Mouse (Mus musculus): ENCODE results near the gene Cfap43. TPM values are rescaled to one million over a fixed set of nuclear protein-coding genes. Genes with fewer than 3 reads are reported as not detected.

Gene Cfap43
- polyA plus RNA-seq, 1 experiment from 2014 or later, result 0.16 TPM

DNA sequence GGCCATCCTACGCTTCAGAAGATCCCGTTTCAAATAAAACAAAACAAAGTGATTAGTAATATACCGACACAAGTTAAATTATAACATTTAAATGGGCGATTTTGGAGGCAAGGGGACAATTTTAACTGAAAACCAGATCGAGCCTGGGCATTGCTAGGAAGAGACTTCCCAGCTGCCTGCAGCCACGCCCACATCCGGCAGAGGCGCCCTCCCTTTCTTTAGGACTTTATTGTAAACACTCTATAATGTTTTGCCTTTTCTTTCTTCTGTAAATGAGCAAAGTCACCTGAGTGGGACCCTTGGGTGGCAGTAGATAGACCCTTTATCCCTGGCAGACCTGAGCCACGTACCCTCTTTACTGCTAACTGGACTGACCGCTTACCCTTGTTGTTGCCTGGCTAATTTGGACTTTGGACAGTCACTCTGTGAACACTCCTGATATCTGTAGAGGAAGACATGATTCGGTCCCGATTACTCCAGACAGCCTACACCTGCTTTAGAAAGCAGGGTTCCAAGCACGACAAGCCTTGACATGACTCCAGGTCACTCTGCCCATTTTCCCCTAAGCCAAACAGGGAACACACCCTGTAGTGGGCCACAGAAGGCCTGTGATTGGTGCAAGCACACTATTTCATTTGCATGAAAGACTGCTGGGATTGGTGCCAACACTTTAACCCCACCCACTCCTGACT is 213.9 kb downstream of the Cfap43 start:
- 71% methylated on average over 13 of the region's 13 CpGs for WGBS
- ATAC-seq (ENCODE audit: insufficient number of reproducible peaks, insufficient read depth, low FRiP score, low read depth), result no peak

DNA sequence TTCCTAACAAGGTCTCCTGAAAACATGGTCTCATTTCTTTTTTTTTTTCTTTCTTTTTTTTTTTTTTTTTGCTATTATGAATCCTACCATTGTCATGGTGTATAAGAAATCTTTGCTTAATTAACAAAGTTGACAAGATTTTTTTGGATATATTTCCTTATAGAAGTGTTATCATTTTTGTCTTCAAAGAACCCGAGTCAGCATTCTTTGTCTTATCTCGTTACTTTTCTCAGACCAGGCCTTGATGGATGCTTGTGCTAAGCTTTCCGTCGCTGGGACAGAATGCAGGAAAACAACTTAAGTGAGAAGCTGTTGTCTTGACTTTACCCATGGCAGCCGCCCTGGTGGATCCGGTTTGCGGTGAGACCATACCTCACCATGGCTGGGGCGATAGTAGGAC is 218.6 kb downstream of the Cfap43 start:
- Histone ChIP-seq H3K4me3 (ENCODE audit: control insufficient read depth in 1 of 2, insufficient read depth in 1 of 2, low read depth in 1 of 2, low read length in 2 of 2) (no peak overlapping the region), H3K27ac (replicated peaks in 1 of 2; ENCODE audit: control insufficient read depth in 1 of 2, insufficient read depth in 1 of 2, low read depth in 2 of 2, low read length in 2 of 2) (no peak overlapping the region), H3K4me1 (ENCODE audit: control insufficient read depth in 2 of 2, insufficient read depth in 2 of 2, low read length in 2 of 2) (no peaks in the 10 kb centered on the region), H3K9me3 (ENCODE audit: control insufficient read depth, low read length) (0 out of 2 replicates have a peak, but pooled peaks cover 3% of the 10 kb centered on the region), H3K36me3 (ENCODE audit: control insufficient read depth, insufficient read depth, low read length) (no peaks in the 10 kb centered on the region), H3K4me2 (ENCODE audit: low read length) (no peak overlapping the region), H3K27me3 (ENCODE audit: control insufficient read depth, insufficient read depth, low read length) (no peaks in the 10 kb centered on the region), H3K9ac (ENCODE audit: low read length) (no peak overlapping the region)
- WGBS, result 63% methylated on average over 8 of the region's 8 CpGs
- ATAC-seq (ENCODE audit: insufficient number of reproducible peaks, insufficient read depth, low FRiP score, low read depth), result no peak

More for the DNA sequence above, 213.9 kb downstream of the Cfap43 start:
- no peaks in the 10 kb centered on the region for H3K4me1 ChIP-seq (ENCODE audit: control insufficient read depth in 2 of 2, insufficient read depth in 2 of 2, low read length in 2 of 2)
- no peaks in the 10 kb centered on the region for H3K27me3 ChIP-seq (ENCODE audit: control insufficient read depth, insufficient read depth, low read length)
- H3K9ac ChIP-seq (ENCODE audit: low read length), result no peak overlapping the region
- no peak overlapping the region for H3K4me2 ChIP-seq (ENCODE audit: low read length)
- no peaks in the 10 kb centered on the region for H3K36me3 ChIP-seq (ENCODE audit: control insufficient read depth, insufficient read depth, low read length)
- no peak overlapping the region for H3K27ac ChIP-seq (replicated peaks in 1 of 2; ENCODE audit: control insufficient read depth in 1 of 2, insufficient read depth in 1 of 2, low read depth in 2 of 2, low read length in 2 of 2)
- H3K4me3 ChIP-seq (ENCODE audit: control insufficient read depth in 1 of 2, insufficient read depth in 1 of 2, low read depth in 1 of 2, low read length in 2 of 2), result no peak overlapping the region
- 0 out of 2 replicates have a peak, but pooled peaks cover 3% of the 10 kb centered on the region for H3K9me3 ChIP-seq (ENCODE audit: control insufficient read depth, low read length)

- 54% methylated on average over 9 of the region's 9 CpGs for WGBS
- Histone ChIP-seq H3K4me1 (ENCODE audit: control insufficient read depth in 2 of 2, insufficient read depth in 2 of 2, low read length in 2 of 2) (no peaks in the 10 kb centered on the region), H3K4me3 (ENCODE audit: control insufficient read depth in 1 of 2, insufficient read depth in 1 of 2, low read depth in 1 of 2, low read length in 2 of 2) (no peak overlapping the region), H3K36me3 (ENCODE audit: control insufficient read depth, insufficient read depth, low read length) (no peaks in the 10 kb centered on the region), H3K9me3 (ENCODE audit: control insufficient read depth, low read length) (0 out of 2 replicates have a peak, but pooled peaks cover 3% of the 10 kb centered on the region), H3K9ac (ENCODE audit: low read length) (no peak overlapping the region), H3K4me2 (ENCODE audit: low read length) (no peak overlapping the region), H3K27me3 (ENCODE audit: control insufficient read depth, insufficient read depth, low read length) (no peaks in the 10 kb centered on the region), H3K27ac (replicated peaks in 1 of 2; ENCODE audit: control insufficient read depth in 1 of 2, insufficient read depth in 1 of 2, low read depth in 2 of 2, low read length in 2 of 2) (no peak overlapping the region)
- no peak for ATAC-seq (ENCODE audit: insufficient number of reproducible peaks, insufficient read depth, low FRiP score, low read depth)
Observed at GRCm38 (mm10) chr19:47699743-47700142, 219.3 kb downstream of the Cfap43 start.

DNA sequence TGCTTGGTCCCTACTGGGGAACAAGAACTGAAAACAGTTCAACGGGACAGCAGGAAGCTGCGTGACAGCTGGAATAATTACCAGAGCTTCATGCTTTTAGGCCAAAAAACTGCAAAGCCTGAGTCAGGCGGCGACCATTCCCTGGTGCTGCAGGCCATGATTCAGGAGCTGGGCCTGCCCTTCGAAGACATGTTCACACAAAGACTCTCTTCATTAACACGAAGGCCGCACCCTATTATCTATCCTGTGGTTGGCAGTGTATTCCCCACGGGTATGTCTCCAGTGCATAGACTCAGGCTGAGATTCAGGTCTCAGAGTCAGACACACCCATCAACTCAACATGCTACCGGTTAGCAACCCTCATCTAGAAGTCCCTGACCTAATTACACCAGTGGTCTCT is 220.8 kb downstream of the Cfap43 start:
- H3K9me3 ChIP-seq (ENCODE audit: control insufficient read depth, low read length), result 0 out of 2 replicates have a peak, but pooled peaks cover 3% of the 10 kb centered on the region
- WGBS, result 68% methylated on average over 9 of the region's 9 CpGs
- no peaks in the 10 kb centered on the region for H3K36me3 ChIP-seq (ENCODE audit: control insufficient read depth, insufficient read depth, low read length)
- ATAC-seq (ENCODE audit: insufficient number of reproducible peaks, insufficient read depth, low FRiP score, low read depth), result no peak
- no peak overlapping the region for H3K27ac ChIP-seq (replicated peaks in 1 of 2; ENCODE audit: control insufficient read depth in 1 of 2, insufficient read depth in 1 of 2, low read depth in 2 of 2, low read length in 2 of 2)
- H3K4me3 ChIP-seq (ENCODE audit: control insufficient read depth in 1 of 2, insufficient read depth in 1 of 2, low read depth in 1 of 2, low read length in 2 of 2), result no peak overlapping the region
- no peak overlapping the region for H3K9ac ChIP-seq (ENCODE audit: low read length)
- no peaks in the 10 kb centered on the region for H3K27me3 ChIP-seq (ENCODE audit: control insufficient read depth, insufficient read depth, low read length)
- no peaks in the 10 kb centered on the region for H3K4me1 ChIP-seq (ENCODE audit: control insufficient read depth in 2 of 2, insufficient read depth in 2 of 2, low read length in 2 of 2)
- no peak overlapping the region for H3K4me2 ChIP-seq (ENCODE audit: low read length)

DNA sequence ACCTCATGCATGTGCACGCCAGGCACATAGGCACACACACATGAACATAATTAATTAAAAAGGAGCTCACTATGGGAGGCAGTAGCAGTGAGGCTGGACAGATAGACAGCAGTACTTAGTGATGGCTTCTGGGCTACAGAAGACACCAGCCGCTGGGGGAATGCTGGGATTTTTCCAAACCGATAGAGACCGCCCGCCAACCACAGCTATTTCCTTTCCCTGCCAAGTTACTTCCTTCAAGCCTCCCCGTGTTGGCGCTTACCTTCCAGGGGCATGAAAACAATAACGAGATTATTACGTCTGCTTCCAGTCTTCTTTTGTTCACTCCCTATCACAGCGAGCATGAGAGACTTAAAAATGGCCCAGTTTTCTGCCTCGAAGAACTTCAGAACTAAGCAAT is 222.0 kb downstream of the Cfap43 start:
- no peaks in the 10 kb centered on the region; the same call in 1 of the 2 replicates for H3K27me3 ChIP-seq (ENCODE audit: control insufficient read depth, insufficient read depth, low read length)
- no peak overlapping the region for H3K4me3 ChIP-seq (ENCODE audit: control insufficient read depth in 1 of 2, insufficient read depth in 1 of 2, low read depth in 1 of 2, low read length in 2 of 2)
- no peak for ATAC-seq (ENCODE audit: insufficient number of reproducible peaks, insufficient read depth, low FRiP score, low read depth)
- no peaks in the 10 kb centered on the region for H3K36me3 ChIP-seq (ENCODE audit: control insufficient read depth, insufficient read depth, low read length)
- H3K4me1 ChIP-seq (ENCODE audit: control insufficient read depth in 2 of 2, insufficient read depth in 2 of 2, low read length in 2 of 2), result no peaks in the 10 kb centered on the region
- 0 out of 2 replicates have a peak, but pooled peaks cover 2% of the 10 kb centered on the region for H3K9me3 ChIP-seq (ENCODE audit: control insufficient read depth, low read length)
- WGBS, result 81% methylated on average over 11 of the region's 11 CpGs
- H3K9ac ChIP-seq (ENCODE audit: low read length), result no peak overlapping the region
- H3K4me2 ChIP-seq (ENCODE audit: low read length), result no peak overlapping the region
- H3K27ac ChIP-seq (replicated peaks in 1 of 2; ENCODE audit: control insufficient read depth in 1 of 2, insufficient read depth in 1 of 2, low read depth in 2 of 2, low read length in 2 of 2), result no peak overlapping the region

GRCm38 (mm10) chr19:47696411-47696810 is 222.7 kb downstream of the Cfap43 start:
- H3K4me3 ChIP-seq (ENCODE audit: control insufficient read depth in 1 of 2, insufficient read depth in 1 of 2, low read depth in 1 of 2, low read length in 2 of 2), result no peak overlapping the region
- H3K9ac ChIP-seq (ENCODE audit: low read length), result no peak overlapping the region
- H3K27ac ChIP-seq (replicated peaks in 1 of 2; ENCODE audit: control insufficient read depth in 1 of 2, insufficient read depth in 1 of 2, low read depth in 2 of 2, low read length in 2 of 2), result no peak overlapping the region
- no peaks in the 10 kb centered on the region; the same call in 1 of the 2 replicates for H3K27me3 ChIP-seq (ENCODE audit: control insufficient read depth, insufficient read depth, low read length)
- H3K4me2 ChIP-seq (ENCODE audit: low read length), result no peak overlapping the region
- no peak for ATAC-seq (ENCODE audit: insufficient number of reproducible peaks, insufficient read depth, low FRiP score, low read depth)
- H3K4me1 ChIP-seq (ENCODE audit: control insufficient read depth in 2 of 2, insufficient read depth in 2 of 2, low read length in 2 of 2), result no peaks in the 10 kb centered on the region
- 89% methylated on average over 8 of the region's 8 CpGs for WGBS
- no peaks in the 10 kb centered on the region for H3K9me3 ChIP-seq (ENCODE audit: control insufficient read depth, low read length)
- H3K36me3 ChIP-seq (ENCODE audit: control insufficient read depth, insufficient read depth, low read length), result no peaks in the 10 kb centered on the region

GRCm38 (mm10) chr19:47695725-47696124 is 223.4 kb downstream of the Cfap43 start:
- Histone ChIP-seq H3K4me3 (ENCODE audit: control insufficient read depth in 1 of 2, insufficient read depth in 1 of 2, low read depth in 1 of 2, low read length in 2 of 2) (no peak overlapping the region), H3K9me3 (ENCODE audit: control insufficient read depth, low read length) (no peaks in the 10 kb centered on the region), H3K9ac (ENCODE audit: low read length) (no peak overlapping the region), H3K27me3 (ENCODE audit: control insufficient read depth, insufficient read depth, low read length) (no peaks in the 10 kb centered on the region; the same call in 1 of the 2 replicates), H3K36me3 (ENCODE audit: control insufficient read depth, insufficient read depth, low read length) (no peaks in the 10 kb centered on the region), H3K27ac (replicated peaks in 1 of 2; ENCODE audit: control insufficient read depth in 1 of 2, insufficient read depth in 1 of 2, low read depth in 2 of 2, low read length in 2 of 2) (no peak overlapping the region), H3K4me1 (ENCODE audit: control insufficient read depth in 2 of 2, insufficient read depth in 2 of 2, low read length in 2 of 2) (no peaks in the 10 kb centered on the region), H3K4me2 (ENCODE audit: low read length) (no peak overlapping the region)
- ATAC-seq (ENCODE audit: insufficient number of reproducible peaks, insufficient read depth, low FRiP score, low read depth), result no peak
- WGBS, result 70% methylated on average over 6 of the region's 6 CpGs

DNA sequence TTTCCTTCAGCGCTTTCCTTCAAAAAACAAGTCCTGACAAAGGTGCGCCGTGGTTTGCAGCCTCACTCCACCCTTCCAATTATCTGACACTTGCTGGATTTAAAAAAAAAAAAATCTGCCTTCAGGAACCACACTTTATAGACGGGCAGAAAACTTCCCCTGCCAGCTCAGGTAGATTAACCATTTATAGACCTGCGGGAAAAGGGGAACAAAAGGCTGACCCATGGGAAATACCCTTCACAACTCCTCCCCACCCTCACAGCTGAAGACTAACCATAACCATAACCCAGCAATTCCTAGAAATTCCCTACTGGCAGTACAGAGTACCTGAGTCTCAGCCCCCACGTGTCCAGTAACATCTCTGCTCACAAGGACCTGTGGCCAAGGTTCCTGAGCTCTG is 227.1 kb downstream of the Cfap43 start, which contains the start of gene Col17a1:
TSS of gene Col17a1 (minus strand) at position 101 of the 400 bp plus-strand sequence.
- Histone ChIP-seq H3K4me2 (ENCODE audit: low read length) (no peak within 1 kb of the TSS), H3K4me1 (ENCODE audit: control insufficient read depth in 2 of 2, insufficient read depth in 2 of 2, low read length in 2 of 2) (no peaks in the 10 kb centered on the region), H3K27ac (replicated peaks in 1 of 2; ENCODE audit: control insufficient read depth in 1 of 2, insufficient read depth in 1 of 2, low read depth in 2 of 2, low read length in 2 of 2) (no peak within 1 kb of the TSS), H3K36me3 (ENCODE audit: control insufficient read depth, insufficient read depth, low read length) (no peaks in the 10 kb centered on the region), H3K4me3 (ENCODE audit: control insufficient read depth in 1 of 2, insufficient read depth in 1 of 2, low read depth in 1 of 2, low read length in 2 of 2) (no peak within 1 kb of the TSS), H3K9ac (ENCODE audit: low read length) (no peak within 1 kb of the TSS), H3K27me3 (ENCODE audit: control insufficient read depth, insufficient read depth, low read length) (no peaks in the 10 kb centered on the region; the same call in 1 of the 2 replicates), H3K9me3 (ENCODE audit: control insufficient read depth, low read length) (no peaks in the 10 kb centered on the region)
- no peak for ATAC-seq (ENCODE audit: insufficient number of reproducible peaks, insufficient read depth, low FRiP score, low read depth)
- 79% methylated on average over 6 of the region's 6 CpGs for WGBS

Measured in heart, embryonic 14.5 days (tissue).